Mouse (Mus musculus) thymus, adult 2 months (tissue): ENCODE data around the gene Stk32c.

Experiments used
- CTCF ChIP-seq: fragments of 200-500 bp; IDR thresholded peaks from 2 replicates; pipeline ENCODE4 v1.5.1; 2012; ENCODE audit warnings: mild to moderate bottlenecking, control low read depth, low read length, moderate library complexity, borderline replicate concordance; ENCODE audit not compliant: control insufficient read depth, poor library complexity, insufficient read depth; ENCODE audit errors: extremely low read depth
- POLR2A ChIP-seq: fragments of 200-500 bp; IDR thresholded peaks from 2 replicates; pipeline ENCODE4 v1.6.1; 2012; ENCODE audit warnings: mild to moderate bottlenecking, low read length, control low read depth, moderate library complexity; ENCODE audit not compliant: control insufficient read depth, poor library complexity, insufficient read depth; ENCODE audit errors: extremely low read depth

- TF ChIP-seq CTCF (no peak), POLR2A (no peak)
Measured at GRCm38 (mm10) chr7:139228447-139229171, 15.5 kb upstream of the Stk32c start.
